Mouse (Mus musculus): ENCODE results near the gene Pkdcc. TPM values are rescaled to one million over a fixed set of nuclear protein-coding genes. Genes with fewer than 3 reads are reported as not detected.

Gene Pkdcc
- total RNA-seq, 2 experiments from 2014 or later, result 18.3 to 20.1 TPM

GRCm38 (mm10) chr17:83211196-83211595 is 3.9 kb upstream of the Pkdcc start:
- DNase-seq (ENCODE audit: extremely low spot score in 1 of 2, low spot score in 1 of 2), result no peak

- no peak for DNase-seq (ENCODE audit: extremely low spot score in 1 of 2, low spot score in 1 of 2)
Measured at GRCm38 (mm10) chr17:83212422-83212821, 2.7 kb upstream of the Pkdcc start.

DNA sequence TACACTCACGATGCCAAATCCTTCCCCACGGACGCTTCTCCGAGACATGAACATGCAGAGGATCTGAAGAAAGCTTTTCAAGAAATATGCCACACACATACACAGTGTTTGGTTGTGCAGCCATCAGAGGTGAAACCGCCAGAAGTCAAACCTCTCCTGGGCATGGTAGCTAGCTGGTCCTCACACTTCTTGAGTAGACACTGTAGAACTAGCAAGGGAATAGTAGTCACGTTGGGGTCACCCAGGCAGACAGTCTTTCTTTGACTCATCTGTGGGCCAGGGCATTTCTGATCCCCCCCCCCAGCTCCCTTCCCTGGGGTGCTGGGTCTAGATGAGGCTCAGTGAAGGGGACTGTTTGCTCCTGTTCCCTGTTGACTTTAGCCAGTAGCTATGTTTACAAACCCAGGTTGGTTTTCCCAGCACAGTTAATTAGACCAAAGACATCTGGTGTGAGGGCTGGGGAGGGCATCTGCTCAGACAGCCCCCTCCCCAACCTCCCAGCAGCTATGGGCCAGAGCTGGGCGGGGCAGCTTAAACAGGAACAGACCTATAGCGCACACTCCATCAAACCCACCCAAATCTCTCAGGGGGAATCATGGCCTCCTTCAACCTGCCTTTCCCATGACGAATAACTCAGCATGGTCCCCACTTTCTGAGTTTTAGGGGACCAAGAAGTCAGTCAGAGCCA is 1.7 kb upstream of the Pkdcc start:
- DNase-seq (ENCODE audit: extremely low spot score in 1 of 2, low spot score in 1 of 2), result no peak

DNA sequence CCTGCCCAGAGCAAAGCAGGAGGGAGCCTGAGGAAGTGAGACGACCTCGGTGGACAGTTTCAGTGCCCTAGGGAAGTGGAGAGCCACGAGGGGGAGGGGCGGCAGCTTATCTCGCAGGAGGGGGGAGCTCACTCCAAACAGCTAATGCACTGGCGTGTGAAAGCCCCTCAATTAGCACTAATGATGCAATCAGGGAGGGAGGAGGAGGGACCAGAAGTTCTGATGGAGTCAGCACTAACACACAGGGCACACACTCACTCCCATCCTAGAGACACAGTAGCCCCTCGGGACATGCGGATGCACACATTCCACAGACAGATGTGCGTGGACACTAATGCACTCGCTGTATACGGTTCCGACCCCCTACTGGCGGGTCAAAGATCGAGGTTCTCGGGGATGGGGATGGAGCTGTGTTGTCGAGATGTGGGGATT is 915 bp upstream of the Pkdcc start:
- no peak for DNase-seq (ENCODE audit: extremely low spot score in 1 of 2, low spot score in 1 of 2)

GRCm38 (mm10) chr17:83215529-83216244 is 595 bp downstream of the Pkdcc start:
- DNase-seq (ENCODE audit: extremely low spot score in 1 of 2, low spot score in 1 of 2), result peak; percentile 37 to 50

GRCm38 (mm10) chr17:83216251-83216919 is 1.3 kb downstream of the Pkdcc start:
- DNase-seq (ENCODE audit: extremely low spot score in 1 of 2, low spot score in 1 of 2), result no peak

- DNase-seq (ENCODE audit: extremely low spot score in 1 of 2, low spot score in 1 of 2), result no peak
Measured at GRCm38 (mm10) chr17:83218189-83218588, 3.1 kb downstream of the Pkdcc start.

- DNase-seq (ENCODE audit: extremely low spot score in 1 of 2, low spot score in 1 of 2), result no peak
Measured at GRCm38 (mm10) chr17:83218722-83219121, 3.6 kb downstream of the Pkdcc start.

DNA sequence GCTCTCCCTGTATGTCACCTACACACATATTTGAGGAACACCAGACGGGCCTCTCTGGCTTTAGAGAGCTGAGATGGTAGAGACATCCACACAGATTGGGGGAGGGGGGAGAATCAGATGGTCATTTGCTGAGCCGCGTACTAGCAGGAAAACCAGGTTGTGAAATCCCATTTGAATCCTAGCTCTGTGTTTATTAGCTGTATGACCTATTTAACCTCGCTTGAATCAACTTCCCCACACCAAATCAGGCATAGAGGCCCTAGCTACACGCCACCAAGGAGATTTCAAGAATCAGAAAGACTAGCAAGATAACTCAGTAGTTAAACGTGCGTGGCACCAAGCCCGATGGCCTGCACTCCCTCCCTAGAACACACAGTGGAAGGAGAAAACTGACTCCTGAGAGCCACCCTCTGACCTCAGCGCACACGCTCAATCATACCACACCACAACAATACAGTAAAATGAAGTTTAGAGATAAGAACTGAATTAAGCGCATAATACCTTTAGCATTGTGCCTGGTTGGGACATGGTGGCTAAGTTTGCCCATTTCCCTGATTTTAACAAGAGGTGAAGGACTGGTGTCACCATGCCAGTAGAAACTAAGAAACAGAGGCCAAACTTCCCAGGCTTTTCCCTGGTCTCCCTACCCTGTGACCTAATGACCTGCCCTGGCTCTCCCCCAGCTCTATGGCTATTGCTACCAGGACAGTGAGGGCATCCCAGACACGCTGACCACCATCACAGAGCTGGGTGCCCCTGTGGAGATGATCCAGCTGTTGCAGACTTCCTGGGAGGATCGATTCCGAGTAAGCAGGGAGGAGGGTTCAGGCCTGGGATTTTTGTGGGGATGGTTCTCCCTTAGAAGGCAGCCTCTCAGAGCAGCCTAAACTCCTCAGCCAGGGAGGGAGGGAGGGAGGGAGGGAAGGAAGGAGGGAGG is 4.5 kb downstream of the Pkdcc start:
- DNase-seq (ENCODE audit: extremely low spot score in 1 of 2, low spot score in 1 of 2), result no peak

- DNase-seq (ENCODE audit: extremely low spot score in 1 of 2, low spot score in 1 of 2), result no peak
Measured at GRCm38 (mm10) chr17:83220954-83221538, 6.0 kb downstream of the Pkdcc start.

DNA sequence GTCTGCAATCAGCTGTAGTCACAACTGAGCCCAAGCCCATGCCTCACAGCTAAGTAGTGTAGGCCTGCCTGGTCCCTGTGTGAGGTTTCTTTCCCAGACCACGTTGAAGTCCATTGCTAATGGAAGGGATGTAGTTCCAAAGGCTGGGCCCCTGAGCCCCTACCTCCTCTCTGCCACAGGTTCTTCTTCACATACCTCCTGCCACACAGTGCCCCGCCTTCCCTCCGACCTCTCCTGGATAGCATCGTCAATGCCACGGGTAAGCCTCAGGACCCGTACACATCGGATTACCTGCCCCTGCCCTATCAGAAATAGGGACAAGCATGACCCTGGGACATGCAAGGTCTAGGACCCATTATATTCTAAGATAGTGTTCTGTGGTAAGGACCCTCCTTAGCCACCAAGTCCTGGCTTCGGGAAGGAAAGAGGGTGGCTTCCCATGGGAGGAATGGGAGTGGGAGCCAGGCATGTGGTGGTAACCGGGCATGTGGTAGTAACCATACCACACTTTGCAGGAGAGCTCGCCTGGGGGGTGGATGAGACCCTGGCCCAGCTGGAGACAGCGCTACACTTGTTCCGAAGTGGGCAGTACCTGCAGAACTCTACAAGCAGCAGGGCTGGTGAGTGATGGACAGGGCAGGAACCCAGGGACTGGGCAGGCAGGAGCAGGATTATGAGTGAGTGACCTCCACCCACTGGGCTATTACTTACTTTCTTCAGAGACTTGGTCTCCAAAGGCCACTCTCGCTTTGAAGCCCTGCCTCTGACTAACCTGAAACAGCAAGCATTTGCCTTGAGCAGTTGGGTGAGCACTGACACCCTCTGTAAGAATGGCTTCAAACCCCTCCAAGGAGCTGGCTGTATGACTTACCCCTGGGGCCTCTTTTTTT is 6.8 kb downstream of the Pkdcc start:
- DNase-seq (ENCODE audit: extremely low spot score in 1 of 2, low spot score in 1 of 2), result no peak

DNA sequence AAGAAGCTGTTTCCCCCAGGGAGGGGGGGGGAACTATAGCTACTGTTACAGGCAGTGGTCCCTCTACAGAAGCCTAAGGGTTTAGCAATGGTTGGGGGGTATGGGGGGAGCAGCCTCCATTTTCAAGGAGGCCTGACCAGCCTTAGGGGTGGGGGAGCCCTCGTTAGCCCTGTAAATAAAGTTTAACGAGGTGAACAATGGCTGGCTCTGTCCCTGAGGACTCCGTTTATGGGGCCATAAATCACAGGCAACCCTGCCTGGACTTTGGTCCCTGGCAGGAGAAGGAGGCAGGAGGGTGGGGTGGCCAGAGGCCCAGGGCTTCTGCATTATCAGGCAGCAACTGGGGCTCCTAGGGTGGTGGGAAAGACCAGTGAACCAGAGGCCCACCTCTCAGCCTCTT is 7.6 kb downstream of the Pkdcc start:
- DNase-seq (ENCODE audit: extremely low spot score in 1 of 2, low spot score in 1 of 2), result no peak

DNA sequence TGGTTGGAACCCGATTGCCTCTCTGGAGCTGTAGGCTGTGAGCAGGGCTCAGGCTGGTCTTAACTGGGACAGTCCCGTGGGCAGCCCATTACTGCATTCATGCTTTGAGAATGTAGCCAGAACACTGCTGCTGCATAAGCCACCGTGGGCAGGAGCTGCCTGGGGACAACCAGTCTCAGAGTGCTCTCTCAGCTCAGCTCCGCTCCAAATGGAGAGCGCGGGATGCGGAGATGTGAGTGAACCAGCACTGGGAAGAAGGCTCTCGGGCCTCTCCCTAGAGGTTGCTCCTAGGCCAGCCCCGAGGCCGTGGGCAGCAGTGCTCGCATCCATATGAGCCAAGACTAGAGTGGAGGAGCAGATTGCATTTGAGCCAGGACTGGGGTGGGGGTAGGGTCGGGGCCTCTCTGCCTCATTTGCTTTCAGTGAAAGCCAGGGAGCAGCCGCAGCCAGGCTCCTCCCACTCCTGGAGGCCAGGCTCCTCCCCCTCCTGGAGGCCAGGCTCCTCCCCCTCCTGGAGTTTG is 9.4 kb downstream of the Pkdcc start:
- DNase-seq (ENCODE audit: extremely low spot score in 1 of 2, low spot score in 1 of 2), result no peak

GRCm38 (mm10) chr17:83226395-83226986 is 11.4 kb downstream of the Pkdcc start:
- DNase-seq (ENCODE audit: extremely low spot score in 1 of 2, low spot score in 1 of 2), result no peak

GRCm38 (mm10) chr17:83231357-83231756 is 16.3 kb downstream of the Pkdcc start:
- no peak for DNase-seq (ENCODE audit: extremely low spot score in 1 of 2, low spot score in 1 of 2)

- DNase-seq (ENCODE audit: extremely low spot score in 1 of 2, low spot score in 1 of 2), result no peak
Measured at GRCm38 (mm10) chr17:83235227-83235626, 20.1 kb downstream of the Pkdcc start.

GRCm38 (mm10) chr17:83236202-83236601 is 21.1 kb downstream of the Pkdcc start:
- DNase-seq (ENCODE audit: extremely low spot score in 1 of 2, low spot score in 1 of 2), result no peak

Data from layer of hippocampus, postnatal 25 days (tissue).